ENCODE assay signal across 8 mouse cellular contexts in genomic region chr3:95027701-95028100, GRCm38 (mm10). TPM values are rescaled to one million over a fixed set of nuclear protein-coding genes. Genes with fewer than 3 reads are reported as not detected.
DNase-seq lines count a peak whose midpoint lies in the region; ATAC-seq and TF ChIP-seq lines count a peak whose summit lies in the region.

No protein-coding gene starts in this region.

- H3K27ac ChIP-seq in kidney, embryonic 15.5 days = no peak overlapping the region
- H3K27ac ChIP-seq in kidney, adult 2 months (ENCODE audit: insufficient read depth, low read depth, low read length) = no peak overlapping the region
- no peak overlapping the region for H3K27ac ChIP-seq in midbrain, embryonic 10.5 days (replicated peaks)

- ATAC-seq in kidney, embryonic 15.5 days (replicated peaks; ENCODE audit: low FRiP score) = peak; percentile 59; the same call in 1 of the 2 replicates
- ATAC-seq in megakaryocyte progenitor cell, adult 5-6 weeks (replicated peaks; ENCODE audit: poor library complexity) = peak; percentile 85

- no peak for TF ChIP-seq POLR2A in kidney, adult 2 months (IDR thresholded peaks at IDR 0.05; ENCODE audit: low read depth, low read length)
- no peak for TF ChIP-seq POLR2A in brain, embryonic 14.5 days (IDR thresholded peaks at IDR 0.05; ENCODE audit: borderline replicate concordance, extremely low read depth, insufficient read depth, insufficient read length, poor library complexity, severe bottlenecking)

- WGBS in kidney, embryonic 15.5 days = 41% methylated on average over 5 of the region's 5 CpGs
- WGBS in kidney, adult 2 months = 47% methylated on average over 5 of the region's 5 CpGs
- WGBS in midbrain, embryonic 10.5 days = 70% methylated on average over 5 of the region's 5 CpGs

- no peak overlapping the region for H3K9ac ChIP-seq in kidney, embryonic 15.5 days

- H3K4me2 ChIP-seq in kidney, embryonic 15.5 days = no peak overlapping the region

- no peak overlapping the region for H3K4me3 ChIP-seq in kidney, embryonic 15.5 days (replicated peaks)
- H3K4me3 ChIP-seq in kidney, adult 2 months (ENCODE audit: insufficient read depth, low read depth, low read length) = no peak overlapping the region
- no peak overlapping the region for H3K4me3 ChIP-seq in midbrain, embryonic 10.5 days

- peaks cover 31% of the 10 kb centered on the region for H3K36me3 ChIP-seq in kidney, embryonic 15.5 days
- peaks cover 2% of the 10 kb centered on the region; the same call in 1 of the 2 replicates for H3K36me3 ChIP-seq in kidney, adult 2 months (ENCODE audit: control insufficient read depth, insufficient read depth, low read length)
- peaks cover 38% of the 10 kb centered on the region for H3K36me3 ChIP-seq in midbrain, embryonic 10.5 days

- no peaks in the 10 kb centered on the region for H3K27me3 ChIP-seq in kidney, embryonic 15.5 days
- no peaks in the 10 kb centered on the region for H3K27me3 ChIP-seq in kidney, adult 2 months (replicated peaks; ENCODE audit: control insufficient read depth, insufficient read depth, low read length)
- H3K27me3 ChIP-seq in midbrain, embryonic 10.5 days (ENCODE audit: low read depth, poor library complexity, severe bottlenecking) = no peaks in the 10 kb centered on the region

- H3K4me1 ChIP-seq in kidney, embryonic 15.5 days = peaks cover 15% of the 10 kb centered on the region; the same call in 1 of the 2 replicates
- H3K4me1 ChIP-seq in kidney, adult 2 months (ENCODE audit: control insufficient read depth, insufficient read depth, low read length) = no peaks in the 10 kb centered on the region
- H3K4me1 ChIP-seq in midbrain, embryonic 10.5 days = peaks cover 20% of the 10 kb centered on the region

- no peaks in the 10 kb centered on the region for H3K9me3 ChIP-seq in kidney, embryonic 15.5 days (replicated peaks)
- H3K9me3 ChIP-seq in midbrain, embryonic 10.5 days (replicated peaks) = no peaks in the 10 kb centered on the region

- DNase-seq in kidney, adult 2 months = no peak
- DNase-seq in brain, embryonic 14.5 days (ENCODE audit: low read depth) = peak; percentile 80
- DNase-seq in layer of hippocampus, adult 9-11 months = peak; percentile 90
- peak; percentile 68 for DNase-seq in thymus, postnatal 4 days
- DNase-seq in kidney, adult 9 months = no peak
- DNase-seq in midbrain, embryonic 10.5 days (ENCODE audit: low spot score) = no peak

- TF ChIP-seq CTCF in kidney, adult 2 months (conservative IDR thresholded peaks at IDR 0.05; ENCODE audit: insufficient read depth, insufficient read length, low read depth, low read length) = no peak
- no peak for TF ChIP-seq CTCF in brain, embryonic 14.5 days (IDR thresholded peaks at IDR 0.05; ENCODE audit: borderline replicate concordance, extremely low read depth, insufficient read depth, insufficient read length)

RNA-seq across cellular contexts. Expression of gene Zfp687, which starts 12.5 kb away (rescaled TPM):
- 28.6 and 32.4 TPM in 2 replicates for polyA plus RNA-seq in kidney, embryonic 15.5 days (2015; fragmentation: Nextera tagmentation; extraction: Ambion mirVana)
- 16.3 and 18.5 TPM in 2 replicates for polyA plus RNA-seq in kidney, adult 2 months (2012; rRNA removed)
- 23.6 and 25.1 TPM in 2 replicates for polyA plus RNA-seq in brain, embryonic 14.5 days (2012; rRNA removed)
- total RNA-seq in megakaryocyte progenitor cell, adult 5-6 weeks (2015) = 15.8 and 21.5 TPM in 2 replicates
- total RNA-seq in megakaryocyte progenitor cell, adult 5-6 weeks (2017) = 19.6 and 21.3 TPM in 2 replicates
- 40.0 and 42.2 TPM in 2 replicates for polyA plus RNA-seq in midbrain, embryonic 10.5 days (2016; fragmentation: Nextera tagmentation; extraction: Ambion mirVana)

RNA-seq across cellular contexts. Expression of gene Psmd4, which starts 14.7 kb away (rescaled TPM):
- 248 and 271 TPM in 2 replicates for polyA plus RNA-seq in kidney, embryonic 15.5 days (2015; fragmentation: Nextera tagmentation; extraction: Ambion mirVana)
- 136 TPM in 2 replicates for polyA plus RNA-seq in kidney, adult 2 months (2012; rRNA removed)
- 256 and 330 TPM in 2 replicates for polyA plus RNA-seq in brain, embryonic 14.5 days (2012; rRNA removed)
- 91.5 and 116 TPM in 2 replicates for total RNA-seq in megakaryocyte progenitor cell, adult 5-6 weeks (2015)
- 233 and 245 TPM in 2 replicates for total RNA-seq in megakaryocyte progenitor cell, adult 5-6 weeks (2017)
- 341 and 345 TPM in 2 replicates for polyA plus RNA-seq in midbrain, embryonic 10.5 days (2016; fragmentation: Nextera tagmentation; extraction: Ambion mirVana)

RNA-seq across cellular contexts. Expression of gene Pi4kb, which starts 53.2 kb away (rescaled TPM):
- polyA plus RNA-seq in kidney, embryonic 15.5 days (2015; fragmentation: Nextera tagmentation; extraction: Ambion mirVana) = 21.4 and 27.5 TPM in 2 replicates
- polyA plus RNA-seq in kidney, adult 2 months (2012; rRNA removed) = 35.9 and 41.7 TPM in 2 replicates
- polyA plus RNA-seq in brain, embryonic 14.5 days (2012; rRNA removed) = 53.9 and 59.5 TPM in 2 replicates
- total RNA-seq in megakaryocyte progenitor cell, adult 5-6 weeks (2015) = 21.2 and 23.5 TPM in 2 replicates
- 24.0 and 24.5 TPM in 2 replicates for total RNA-seq in megakaryocyte progenitor cell, adult 5-6 weeks (2017)
- 21.4 and 24.9 TPM in 2 replicates for polyA plus RNA-seq in midbrain, embryonic 10.5 days (2016; fragmentation: Nextera tagmentation; extraction: Ambion mirVana)

Comparison
In these comparisons a context has a peak if more than half of its experiments do, and no peak if none do; other contexts are left out.
1. DNase-seq: peak in brain, embryonic 14.5 days (single experiment), layer of hippocampus, adult 9-11 months (single experiment) and thymus, postnatal 4 days (single experiment); none in kidney, adult 2 months (single experiment), kidney, adult 9 months (single experiment) and midbrain, embryonic 10.5 days (single experiment).